Mouse (Mus musculus): Measurements from ENCODE around the gene Hs6st2. TPM values are rescaled to one million over a fixed set of nuclear protein-coding genes. Genes with fewer than 3 reads are reported as not detected.

Hs6st2 gene
- polyA plus RNA-seq, 1 experiment from 2014 or later = 24.8 TPM

Other genes with a start within 250 kb of the Hs6st2 start
- 0.04 TPM in 1 of 2 replicates, not detected in the other for gene Usp26, start 119.4 kb upstream of the Hs6st2 start, polyA plus RNA-seq (2015; fragmentation: Nextera tagmentation; extraction: Ambion mirVana)

Data from limb, embryonic 15.5 days (tissue).